Mouse (Mus musculus) lung, adult 2 months (tissue): Measurements from ENCODE around the gene Adamts15. TPM values are rescaled to one million over a fixed set of nuclear protein-coding genes. Genes with fewer than 3 reads are reported as not detected.
A peak's percentile ranks its signal among the peaks of the same experiment; 100 is the strongest.

Source experiments
- DNase-seq: peaks from one replicate; pipeline ENCODE4 v3.0.0; 2022
- H3K4me1 ChIP-seq: fragments of 200-500 bp; 2 replicates; pipeline ENCODE4 v1.6.1; 2011; ENCODE audit warnings: low read length; ENCODE audit not compliant: control insufficient read depth, insufficient read depth
- H3K4me3 ChIP-seq: fragments of 200-500 bp; replicated peaks from 2 replicates; pipeline ENCODE3; 2011; ENCODE audit warnings: low read depth, mild to moderate bottlenecking, control low read depth, low read length; ENCODE audit errors: extremely low read depth
- CTCF ChIP-seq: fragments of 200-500 bp; IDR thresholded peaks from 2 replicates; pipeline ENCODE4 v1.5.1; 2011; ENCODE audit warnings: mild to moderate bottlenecking, low read length, control low read depth; ENCODE audit not compliant: insufficient read depth
- POLR2A ChIP-seq: fragments of 200-500 bp; IDR thresholded peaks from 2 replicates; pipeline ENCODE4 v1.6.1; 2011; ENCODE audit warnings: low read depth, mild to moderate bottlenecking, control low read depth, low read length, borderline replicate concordance; ENCODE audit errors: extremely low read depth
- WGBS: fragments of 180-500 bp; shearing (Covaris S2); methylation state at CpG from one replicate; pipeline ENCODE4 v1.1.7; 2018; 5-methylcytosine and 5-hydroxymethylcytosine counted together
- polyA plus RNA-seq: library from polyadenylated mRNA; depleted of rRNA; stranded (reverse); fragments of >200 nt; gene quantifications from 2 replicates; pipeline ENCODE4 v1.2.3, GENCODE M21; 2012

Adamts15 gene
- polyA plus RNA-seq, 1 experiment = 29.6 TPM

GRCm38 (mm10) chr9:30897169-30897568 is 25.1 kb downstream of the Adamts15 start:
- DNase-seq = no peak
- Histone ChIP-seq H3K4me3 (no peak overlapping the region), H3K4me1 (peaks cover 5% of the 10 kb centered on the region)
- WGBS = 51% methylated on average over 2 of the region's 2 CpGs
- no peak for TF ChIP-seq POLR2A
- no peak for TF ChIP-seq CTCF

GRCm38 (mm10) chr9:30896752-30897151 is 25.5 kb downstream of the Adamts15 start:
- DNase-seq = peak; percentile 56
- Histone ChIP-seq H3K4me3 (no peak overlapping the region), H3K4me1 (peaks cover 5% of the 10 kb centered on the region)
- TF ChIP-seq POLR2A (no peak), CTCF (no peak)
- WGBS = 49% methylated on average over 5 of the region's 5 CpGs

GRCm38 (mm10) chr9:30895618-30896017 is 26.6 kb downstream of the Adamts15 start:
- WGBS = 77% methylated on average over 3 of the region's 3 CpGs
- TF ChIP-seq POLR2A (no peak), CTCF (no peak)
- Histone ChIP-seq H3K4me1 (peaks cover 5% of the 10 kb centered on the region), H3K4me3 (no peak overlapping the region)
- no peak for DNase-seq

GRCm38 (mm10) chr9:30886276-30886675 is 36.0 kb downstream of the Adamts15 start:
- no peak for DNase-seq
- TF ChIP-seq CTCF (no peak), POLR2A (no peak)
- H3K4me1 ChIP-seq = no peaks in the 10 kb centered on the region
- 67% methylated on average over 3 of the region's 3 CpGs for WGBS
- H3K4me3 ChIP-seq = no peak overlapping the region

- WGBS = 46% methylated on average over 9 of the region's 9 CpGs
- no peaks in the 10 kb centered on the region for H3K4me1 ChIP-seq
- TF ChIP-seq CTCF (no peak), POLR2A (no peak)
- DNase-seq = no peak
- no peak overlapping the region for H3K4me3 ChIP-seq
These were observed 41.7 kb downstream of the Adamts15 start for GRCm38 (mm10) chr9:30880553-30880952.

- H3K4me1 ChIP-seq = no peaks in the 10 kb centered on the region
- 45% methylated on average over 2 of the region's 2 CpGs for WGBS
- no peak overlapping the region for H3K4me3 ChIP-seq
- no peak for DNase-seq
- TF ChIP-seq POLR2A (no peak), CTCF (no peak)
These were observed 42.3 kb downstream of the Adamts15 start for GRCm38 (mm10) chr9:30879947-30880273.

- TF ChIP-seq CTCF (no peak), POLR2A (no peak)
- 45% methylated on average over 7 of the region's 7 CpGs for WGBS
- Histone ChIP-seq H3K4me1 (no peaks in the 10 kb centered on the region), H3K4me3 (no peak overlapping the region)
- DNase-seq = no peak
These were observed 42.9 kb downstream of the Adamts15 start for GRCm38 (mm10) chr9:30879248-30879946.

- WGBS = 44% methylated on average over 3 of the region's 3 CpGs
These were observed 45.7 kb downstream of the Adamts15 start for GRCm38 (mm10) chr9:30876552-30876951.

GRCm38 (mm10) chr9:30855837-30856236 is 66.4 kb downstream of the Adamts15 start:
- TF ChIP-seq POLR2A (no peak), CTCF (no peak)
- 62% methylated on average over 2 of the region's 2 CpGs for WGBS
- DNase-seq = no peak

More at GRCm38 (mm10) chr9:30876552-30876951, 45.7 kb downstream of the Adamts15 start:
- no peak for TF ChIP-seq CTCF
- TF ChIP-seq POLR2A = no peak
- DNase-seq = no peak
- H3K4me1 ChIP-seq = no peaks in the 10 kb centered on the region
- H3K4me3 ChIP-seq = no peak overlapping the region

GRCm38 (mm10) chr9:30851841-30852240 is 70.4 kb downstream of the Adamts15 start:
- no peak for TF ChIP-seq POLR2A
- DNase-seq = no peak
- Histone ChIP-seq H3K4me3 (no peak overlapping the region), H3K4me1 (no peaks in the 10 kb centered on the region)
- 90% methylated on average over 2 of the region's 2 CpGs for WGBS

More at GRCm38 (mm10) chr9:30855837-30856236, 66.4 kb downstream of the Adamts15 start:
- Histone ChIP-seq H3K4me1 (no peaks in the 10 kb centered on the region), H3K4me3 (no peak overlapping the region)

GRCm38 (mm10) chr9:30849951-30850350 is 72.3 kb downstream of the Adamts15 start:
- 76% methylated on average over 4 of the region's 4 CpGs for WGBS
- DNase-seq = no peak
- Histone ChIP-seq H3K4me3 (no peak overlapping the region), H3K4me1 (no peaks in the 10 kb centered on the region)
- no peak for TF ChIP-seq CTCF
- no peak for TF ChIP-seq POLR2A
